ENCODE assay signal across 8 mouse cellular contexts in the genomic region with DNA sequence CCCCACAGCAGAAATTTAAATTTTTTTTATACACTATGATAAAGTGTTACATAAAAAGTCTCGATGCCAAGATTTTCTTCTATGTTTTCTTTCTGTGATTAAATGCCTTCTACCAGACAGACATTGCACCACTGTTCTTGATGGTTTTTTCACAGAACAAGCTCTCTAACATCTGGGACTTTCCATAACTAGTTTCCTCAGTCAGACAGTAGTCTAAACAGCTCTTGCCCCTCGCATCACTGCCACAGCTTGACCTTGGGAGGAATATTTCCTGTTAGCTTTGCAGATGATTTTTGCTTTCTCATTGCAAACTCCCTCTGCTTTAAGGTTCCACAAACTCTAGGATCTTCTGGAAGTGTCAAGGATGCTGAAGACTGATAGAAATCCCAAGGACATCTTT. TPM values are rescaled to one million over a fixed set of nuclear protein-coding genes. Genes with fewer than 3 reads are reported as not detected.
DNase-seq lines count a peak whose midpoint lies in the region; ATAC-seq lines count a peak whose summit lies in the region.

No protein-coding gene starts in this region.

- WGBS in forebrain, embryonic 13.5 days = 58% methylated on average over 2 of the region's 2 CpGs
- WGBS in liver, embryonic 15.5 days (ENCODE audit: insufficient replicate concordance) = 67% methylated on average over 2 of the region's 2 CpGs

- peak overlapping the region; percentile 65 for H3K4me3 ChIP-seq in erythroblast, embryonic 14.5 days (replicated peaks)
- H3K4me3 ChIP-seq in forebrain, embryonic 13.5 days = peak overlapping the region; percentile 65
- peak overlapping the region; percentile 73 for H3K4me3 ChIP-seq in liver, embryonic 15.5 days (replicated peaks)

- peak overlapping the region; percentile 98 for H3K27ac ChIP-seq in forebrain, embryonic 13.5 days
- no peak overlapping the region for H3K27ac ChIP-seq in liver, embryonic 15.5 days (replicated peaks)

- peak overlapping the region; percentile 91 for H3K9ac ChIP-seq in forebrain, embryonic 13.5 days
- peak overlapping the region; percentile 78 for H3K9ac ChIP-seq in liver, embryonic 15.5 days

- H3K36me3 ChIP-seq in erythroblast, embryonic 14.5 days (ENCODE audit: control insufficient read depth) = no peaks in the 10 kb centered on the region
- H3K36me3 ChIP-seq in forebrain, embryonic 13.5 days (ENCODE audit: poor library complexity, severe bottlenecking) = peaks cover 18% of the 10 kb centered on the region
- H3K36me3 ChIP-seq in liver, embryonic 15.5 days (replicated peaks) = no peaks in the 10 kb centered on the region

- H3K9me3 ChIP-seq in erythroblast, embryonic 14.5 days (ENCODE audit: control insufficient read depth, low read length) = no peaks in the 10 kb centered on the region
- H3K9me3 ChIP-seq in forebrain, embryonic 13.5 days (replicated peaks) = no peaks in the 10 kb centered on the region
- no peaks in the 10 kb centered on the region for H3K9me3 ChIP-seq in liver, embryonic 15.5 days (replicated peaks)

- peak overlapping the region; percentile 64 for H3K4me2 ChIP-seq in forebrain, embryonic 13.5 days
- H3K4me2 ChIP-seq in liver, embryonic 15.5 days = peak overlapping the region; percentile 88

- ATAC-seq in erythroblast, adult 5-6 weeks (replicated peaks; ENCODE audit: low FRiP score, poor library complexity, severe bottlenecking) = no peak; the same call in 1 of the 2 replicates
- peak; percentile 26 for ATAC-seq in forebrain, embryonic 13.5 days
- ATAC-seq in liver, embryonic 15.5 days (ENCODE audit: insufficient read depth) = no peak

- H3K4me1 ChIP-seq in erythroblast, embryonic 14.5 days (ENCODE audit: control insufficient read depth) = peaks cover 13% of the 10 kb centered on the region
- H3K4me1 ChIP-seq in forebrain, embryonic 13.5 days = peaks cover 14% of the 10 kb centered on the region
- H3K4me1 ChIP-seq in liver, embryonic 15.5 days (replicated peaks) = peaks cover 20% of the 10 kb centered on the region

- peak; percentile 71 for DNase-seq in 416B (ENCODE audit: low read depth)
- no peak for DNase-seq in retina, postnatal 1 day
- no peak for DNase-seq in right cerebral cortex, adult 2 months (ENCODE audit: low spot score in 2 of 2)
- no peak for DNase-seq in frontal cortex, postnatal 36 days (ENCODE audit: low spot score in 2 of 2)

- no peaks in the 10 kb centered on the region; the same call in 1 of the 2 replicates for H3K27me3 ChIP-seq in erythroblast, embryonic 14.5 days (ENCODE audit: control insufficient read depth)
- no peaks in the 10 kb centered on the region for H3K27me3 ChIP-seq in forebrain, embryonic 13.5 days
- H3K27me3 ChIP-seq in liver, embryonic 15.5 days = no peaks in the 10 kb centered on the region

RNA-seq across cellular contexts. Expression of a gene that starts 0.4 kb away (rescaled TPM):
- polyA plus RNA-seq in erythroblast, embryonic 14.5 days (2012) = 0.08 and 0.19 TPM in 2 replicates
- total RNA-seq in erythroblast, adult 5-6 weeks (2015; ENCODE audit: low replicate concordance) = 0.38 and 1.7 TPM in 2 replicates
- 3.0 TPM in 1 of 2 replicates, not detected in the other for total RNA-seq in erythroblast, adult 5-6 weeks (2017; ENCODE audit: low replicate concordance)
- 86.5 and 97.2 TPM in 2 replicates for polyA plus RNA-seq in forebrain, embryonic 13.5 days (2015; fragmentation: Nextera tagmentation; extraction: Ambion mirVana)
- polyA plus RNA-seq in liver, embryonic 15.5 days (2015; fragmentation: Nextera tagmentation; extraction: Ambion mirVana) = 5.3 and 6.7 TPM in 2 replicates

RNA-seq across cellular contexts. Expression of a gene that starts 26.9 kb away (rescaled TPM):
- polyA plus RNA-seq in erythroblast, embryonic 14.5 days (2012) = 0.78 and 0.82 TPM in 2 replicates
- total RNA-seq in erythroblast, adult 5-6 weeks (2015; ENCODE audit: low replicate concordance) = 1.0 and 4.8 TPM in 2 replicates
- total RNA-seq in erythroblast, adult 5-6 weeks (2017; ENCODE audit: low replicate concordance) = 1.9 and 3.5 TPM in 2 replicates
- not detected in 2 replicates for polyA plus RNA-seq in forebrain, embryonic 13.5 days (2015; fragmentation: Nextera tagmentation; extraction: Ambion mirVana)
- not detected in 2 replicates for polyA plus RNA-seq in liver, embryonic 15.5 days (2015; fragmentation: Nextera tagmentation; extraction: Ambion mirVana)

RNA-seq across cellular contexts. Expression of a gene that starts 39.5 kb away (rescaled TPM):
- not detected in 2 replicates for polyA plus RNA-seq in erythroblast, embryonic 14.5 days (2012)
- not detected in 2 replicates for total RNA-seq in erythroblast, adult 5-6 weeks (2015; ENCODE audit: low replicate concordance)
- not detected in 2 replicates for total RNA-seq in erythroblast, adult 5-6 weeks (2017; ENCODE audit: low replicate concordance)
- 0.19 TPM in 1 of 2 replicates, not detected in the other for polyA plus RNA-seq in forebrain, embryonic 13.5 days (2015; fragmentation: Nextera tagmentation; extraction: Ambion mirVana)
- polyA plus RNA-seq in liver, embryonic 15.5 days (2015; fragmentation: Nextera tagmentation; extraction: Ambion mirVana) = 2.7 and 3.1 TPM in 2 replicates

Comparison
In these comparisons a context has a peak if more than half of its experiments do, and no peak if none do; other contexts are left out.
1. RNA of a gene that starts 0.4 kb away (polyA plus RNA-seq): 86.5 to 97.2 TPM in forebrain, embryonic 13.5 days; 5.3 to 6.7 TPM in liver, embryonic 15.5 days and 0.08 to 0.19 TPM in erythroblast, embryonic 14.5 days; every median in the first group is over 10 times any median in the second.
2. Peak in every context shown above with its lines, with median percentiles within 50 percentile points of each other: H3K4me3 ChIP-seq.